Mouse (Mus musculus) lung, postnatal 0 days (tissue): Measurements from ENCODE around the gene Hormad2. TPM values are rescaled to one million over a fixed set of nuclear protein-coding genes. Genes with fewer than 3 reads are reported as not detected.

Experiments
- ATAC-seq: fragments of 200-750 bp; cut with Nextera tagmentation; 2 replicates; pipeline ENCODE4 v1.8.0; 2017; ENCODE audit warnings: moderate library complexity
- DNase-seq: peaks from one replicate; pipeline ENCODE4 v3.0.0-alpha.2; 2016; ENCODE audit warnings: low spot score
- H3K27ac ChIP-seq: fragments of 300-500 bp; sonication (generic); 2 replicates; pipeline ENCODE4 v1.5.1; 2014; ENCODE audit warnings: antibody characterized with exemption, mild to moderate bottlenecking, low read length, mixed read lengths
- H3K27me3 ChIP-seq: fragments of 300-500 bp; sonication (generic); replicated peaks from 2 replicates; pipeline ENCODE4 v1.6.1; 2014; ENCODE audit warnings: low read length, mixed read lengths; ENCODE audit not compliant: insufficient read depth
- H3K36me3 ChIP-seq: fragments of 300-500 bp; sonication (generic); 2 replicates; pipeline ENCODE4 v1.6.1; 2014; ENCODE audit warnings: low read length, mixed read lengths; ENCODE audit not compliant: insufficient read depth
- H3K4me1 ChIP-seq: fragments of 300-500 bp; sonication (generic); 2 replicates; pipeline ENCODE4 v1.6.1; 2014; ENCODE audit warnings: antibody characterized with exemption, low read depth, low read length, mixed read lengths; ENCODE audit not compliant: insufficient read depth
- H3K4me2 ChIP-seq: fragments of 300-500 bp; sonication (generic); replicated peaks from 2 replicates; pipeline ENCODE4 v1.6.1; 2014; ENCODE audit warnings: low read depth, mild to moderate bottlenecking, low read length, moderate library complexity, mixed read lengths
- H3K4me3 ChIP-seq: fragments of 300-500 bp; sonication (generic); 2 replicates; pipeline ENCODE4 v1.5.1; 2014; ENCODE audit warnings: low read depth, low read length
- H3K9ac ChIP-seq: fragments of 300-500 bp; sonication (generic); replicated peaks from 2 replicates; pipeline ENCODE4 v1.6.1; 2014; ENCODE audit warnings: low read depth, mild to moderate bottlenecking
- H3K9me3 ChIP-seq: fragments of 300-500 bp; sonication (generic); 2 replicates; pipeline ENCODE4 v1.6.1; 2016; ENCODE audit warnings: low read length, mixed read lengths
- CTCF ChIP-seq: IDR thresholded peaks from 2 replicates; pipeline ENCODE4 v1.5.1; 2016; ENCODE audit warnings: antibody characterized with exemption, mild to moderate bottlenecking
- EP300 ChIP-seq: IDR thresholded peaks from 2 replicates; pipeline ENCODE4 v1.6.1; 2016; ENCODE audit warnings: antibody characterized with exemption, mild to moderate bottlenecking, control low read depth
- WGBS: fragments of 180-500 bp; shearing (Covaris S2); extraction: QIAGEN DNeasy Blood & Tissue Kit; methylation state at CpG from one replicate; pipeline ENCODE4 v1.1.7; 2014; 5-methylcytosine and 5-hydroxymethylcytosine counted together
- polyA plus RNA-seq: library from polyadenylated mRNA; unstranded; fragments of >200 nt; fragmentation: Nextera tagmentation; extraction: Ambion mirVana; gene quantifications from 2 replicates; pipeline ENCODE4 v1.2.1, GENCODE M21; 2015

Gene Hormad2
- polyA plus RNA-seq, 1 experiment from 2014 or later = 0.19 TPM

GRCm38 (mm10) chr11:4323481-4323880 lies 117.4 kb downstream of the Hormad2 start:
- Histone ChIP-seq H3K27me3 (no peaks in the 10 kb centered on the region), H3K4me1 (no peaks in the 10 kb centered on the region), H3K36me3 (no peaks in the 10 kb centered on the region), H3K4me2 (no peak overlapping the region), H3K9me3 (no peaks in the 10 kb centered on the region), H3K27ac (no peak overlapping the region), H3K4me3 (no peak overlapping the region), H3K9ac (no peak overlapping the region)
- ATAC-seq = no peak
- TF ChIP-seq CTCF (no peak), EP300 (no peak)
- no peak for DNase-seq
- 58% methylated on average over 11 of the region's 11 CpGs for WGBS

- no peaks in the 10 kb centered on the region for H3K27me3 ChIP-seq
- WGBS = 62% methylated on average over 6 of the region's 6 CpGs
- TF ChIP-seq EP300 (no peak), CTCF (no peak)
- H3K9ac ChIP-seq = no peak overlapping the region
- H3K9me3 ChIP-seq = no peaks in the 10 kb centered on the region
- DNase-seq (peak; percentile 8), ATAC-seq (no peak)
- no peaks in the 10 kb centered on the region for H3K36me3 ChIP-seq
- no peak overlapping the region for H3K27ac ChIP-seq
- H3K4me1 ChIP-seq = no peaks in the 10 kb centered on the region
- H3K4me2 ChIP-seq = no peak overlapping the region
- no peak overlapping the region for H3K4me3 ChIP-seq
Observed at GRCm38 (mm10) chr11:4322943-4323342, 118.0 kb downstream of the Hormad2 start.

GRCm38 (mm10) chr11:4320876-4321275 lies 120.0 kb downstream of the Hormad2 start:
- TF ChIP-seq CTCF = no peak
- TF ChIP-seq EP300 = no peak
- ATAC-seq = no peak

GRCm38 (mm10) chr11:4319212-4319955 lies 121.5 kb downstream of the Hormad2 start:
- Histone ChIP-seq H3K27me3 (no peaks in the 10 kb centered on the region), H3K9ac (no peak overlapping the region), H3K9me3 (no peaks in the 10 kb centered on the region), H3K27ac (no peak overlapping the region), H3K4me1 (no peaks in the 10 kb centered on the region), H3K4me2 (no peak overlapping the region), H3K4me3 (no peak overlapping the region), H3K36me3 (no peaks in the 10 kb centered on the region)
- DNase-seq (no peak), ATAC-seq (no peak)
- TF ChIP-seq CTCF = no peak
- no peak for TF ChIP-seq EP300
- WGBS = 77% methylated on average over 14 of the region's 14 CpGs

More at GRCm38 (mm10) chr11:4320876-4321275, 120.0 kb downstream of the Hormad2 start:
- no peak overlapping the region for H3K27ac ChIP-seq
- H3K4me3 ChIP-seq = no peak overlapping the region
- no peaks in the 10 kb centered on the region for H3K27me3 ChIP-seq
- H3K9ac ChIP-seq = no peak overlapping the region
- no peaks in the 10 kb centered on the region for H3K36me3 ChIP-seq
- 27% methylated on average over 4 of the region's 4 CpGs for WGBS
- DNase-seq = no peak
- H3K9me3 ChIP-seq = no peaks in the 10 kb centered on the region
- H3K4me2 ChIP-seq = no peak overlapping the region
- no peaks in the 10 kb centered on the region for H3K4me1 ChIP-seq

DNA sequence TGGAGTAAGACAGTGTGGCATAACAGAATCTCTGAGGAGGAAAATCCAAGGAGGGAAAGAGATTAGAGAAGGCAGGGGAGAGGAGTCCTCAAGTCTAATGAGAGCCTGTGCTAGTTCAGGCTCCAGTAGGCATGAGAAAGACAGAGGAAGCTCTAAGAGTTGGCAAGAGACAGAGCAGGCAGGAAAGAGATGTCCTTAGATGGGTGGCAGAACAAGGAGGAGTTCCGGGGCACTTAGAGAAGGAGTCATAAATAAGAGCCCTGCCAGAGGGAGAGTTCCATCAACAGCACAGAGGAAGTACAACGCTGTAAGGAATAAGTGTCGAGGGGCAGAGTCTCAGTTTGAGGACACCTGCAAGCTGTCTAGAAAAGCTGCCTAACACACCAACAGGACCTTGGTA lies 122.9 kb downstream of the Hormad2 start:
- DNase-seq (no peak), ATAC-seq (no peak)
- H3K9me3 ChIP-seq = no peaks in the 10 kb centered on the region
- TF ChIP-seq CTCF (no peak), EP300 (no peak)
- no peak overlapping the region for H3K9ac ChIP-seq
- no peak overlapping the region for H3K4me3 ChIP-seq
- H3K4me1 ChIP-seq = no peaks in the 10 kb centered on the region
- 63% methylated on average over 3 of the region's 3 CpGs for WGBS
- H3K36me3 ChIP-seq = no peaks in the 10 kb centered on the region
- no peak overlapping the region for H3K27ac ChIP-seq
- H3K4me2 ChIP-seq = no peak overlapping the region
- H3K27me3 ChIP-seq = no peaks in the 10 kb centered on the region

- TF ChIP-seq CTCF (no peak), EP300 (0 out of 2 replicates have a peak, but pooled peaks have one; percentile 34)
- Histone ChIP-seq H3K4me2 (no peak overlapping the region), H3K9me3 (no peaks in the 10 kb centered on the region), H3K27ac (no peak overlapping the region), H3K4me3 (no peak overlapping the region), H3K27me3 (no peaks in the 10 kb centered on the region), H3K9ac (no peak overlapping the region), H3K4me1 (no peaks in the 10 kb centered on the region), H3K36me3 (no peaks in the 10 kb centered on the region)
- DNase-seq (no peak), ATAC-seq (no peak)
- 40% methylated on average over 5 of the region's 5 CpGs for WGBS
Observed at GRCm38 (mm10) chr11:4317287-4317686, 123.6 kb downstream of the Hormad2 start.
